Mouse (Mus musculus): Measurements from ENCODE around the gene Fxyd2.

DNA sequence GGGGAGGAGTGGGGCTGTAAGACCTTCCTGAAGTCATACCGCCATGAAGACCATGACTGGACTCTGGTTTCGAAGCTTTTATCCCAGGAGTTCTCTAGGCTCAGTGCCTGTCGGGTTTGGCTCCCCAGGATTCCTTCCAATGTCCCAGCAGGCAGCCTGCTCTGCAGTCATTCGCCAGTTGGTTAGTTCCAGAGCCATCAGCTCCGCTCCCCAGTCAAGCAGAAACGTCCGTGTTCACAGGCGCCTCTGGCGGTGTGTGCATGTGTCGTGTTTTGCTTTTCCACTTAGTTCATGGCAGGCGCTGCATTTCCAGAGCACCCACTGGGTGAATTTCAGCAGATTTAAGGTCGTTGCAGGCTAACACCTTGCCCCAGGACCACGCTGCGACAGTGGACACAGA lies 58.9 kb downstream of the Fxyd2 start:
- no peak for TF ChIP-seq CTCF (IDR thresholded peaks at IDR 0.05; ENCODE audit: insufficient read depth, low read depth, low read length)
- TF ChIP-seq POLR2A (IDR thresholded peaks at IDR 0.05; ENCODE audit: insufficient read depth, low read depth, low read length): no peak
